Mouse (Mus musculus): ENCODE results near the gene Klc1. TPM values are rescaled to one million over a fixed set of nuclear protein-coding genes. Genes with fewer than 3 reads are reported as not detected.
A peak's percentile ranks its signal among the peaks of the same experiment; 100 is the strongest.
"Not testable (repeated sequence)": the region's sequence is repeated elsewhere in the genome, so short reads cannot be mapped to it uniquely, and the experiment has no call there.

The Klc1 gene
- 252 TPM for polyA plus RNA-seq (2012; fragmentation: generic; extraction: Trizol)

DNA sequence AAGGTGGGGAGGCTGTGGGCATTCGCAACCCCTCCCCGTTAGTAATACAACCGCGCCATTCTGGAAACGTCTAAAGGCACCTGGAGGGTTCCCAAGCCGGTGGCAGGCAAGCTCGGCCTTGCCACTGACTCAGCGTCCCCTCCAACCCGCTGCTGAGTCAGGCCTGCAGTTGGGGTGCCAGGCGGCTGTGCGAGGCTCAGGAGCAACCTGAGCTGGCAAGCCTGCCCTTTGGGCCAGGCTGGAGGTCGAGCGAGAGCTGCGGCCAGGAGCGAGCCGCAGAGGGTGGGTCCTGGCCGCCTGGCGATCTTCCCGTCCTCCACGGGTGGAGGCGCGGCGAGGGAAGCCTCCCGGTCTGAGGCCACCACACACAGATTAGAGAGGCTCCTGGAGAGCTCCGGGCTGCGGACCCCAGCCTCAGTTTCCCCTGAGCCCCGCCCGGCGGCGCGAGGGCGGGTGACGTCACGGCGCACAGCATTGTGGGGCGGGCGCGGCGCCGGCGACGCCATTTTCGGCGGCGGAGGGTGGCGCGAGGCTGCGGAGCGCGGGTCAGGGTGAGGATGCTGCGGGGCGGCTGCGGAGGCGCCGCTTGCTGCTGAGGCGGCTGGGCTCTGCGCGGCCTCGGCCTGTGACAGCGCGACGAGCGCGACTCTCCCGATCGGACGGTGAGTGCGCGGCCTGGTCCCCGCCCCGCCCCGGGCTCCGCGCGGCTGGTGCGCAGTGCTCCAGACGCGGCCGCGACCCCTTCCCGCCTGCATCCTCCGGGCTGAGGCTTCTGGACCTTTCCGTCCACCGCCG lies at the start of gene Klc1:
Gene Klc1 (plus strand): TSS at position 469 of the 795 bp plus-strand sequence.
- Histone ChIP-seq H3K27me3 (ENCODE audit: control insufficient read depth, insufficient read depth, insufficient read length) (no peaks in the 10 kb centered on the region), H3K36me3 (ENCODE audit: control insufficient read depth, insufficient read depth) (no peaks in the 10 kb centered on the region), H3K4me2 (ENCODE audit: low read depth) (peak within 1 kb of the TSS; percentile 93), H3K79me2 (ENCODE audit: control insufficient read depth, insufficient read depth) (peaks cover 45% of the 10 kb centered on the region), H3ac (ENCODE audit: control insufficient read depth, insufficient read length) (peak within 1 kb of the TSS; percentile 87), H3K4me3 (peak within 1 kb of the TSS; percentile 87)
- TF ChIP-seq POLR2AphosphoS2 (IDR thresholded peaks at IDR 0.05; ENCODE audit: insufficient read length, low read depth) (peak; percentile 96), CEBPB (IDR thresholded peaks at IDR 0.05; ENCODE audit: insufficient read depth, poor library complexity, severe bottlenecking) (no peak), MYOG (IDR thresholded peaks at IDR 0.05; ENCODE audit: control insufficient read depth in 1 of 3, insufficient read depth in 1 of 3, insufficient read length in 2 of 3, low read depth in 2 of 3) (peak in 2 of 3 experiments; percentile 6 to 66), MAX (IDR thresholded peaks at IDR 0.05; ENCODE audit: low read depth) (no peak), TCF12 (IDR thresholded peaks at IDR 0.05; ENCODE audit: insufficient read depth, poor library complexity, severe bottlenecking) (no peak), TCF3 (IDR thresholded peaks at IDR 0.05; ENCODE audit: insufficient read length, low read depth) (no peak), MYOD1 (IDR thresholded peaks at IDR 0.05; ENCODE audit: control insufficient read depth in 1 of 3, insufficient read length in 2 of 3, low read depth in 2 of 3) (peak in 1 of 3 experiments; percentile 47), REST (IDR thresholded peaks at IDR 0.05; ENCODE audit: insufficient read depth, insufficient read length) (no peak), POLR2A (IDR thresholded peaks at IDR 0.05; ENCODE audit: insufficient read length, low read depth) (peak; percentile 93), E2F4 (IDR thresholded peaks at IDR 0.05; ENCODE audit: insufficient read depth) (no peak), SRF (IDR thresholded peaks at IDR 0.05; ENCODE audit: control insufficient read depth, insufficient read length, low read depth) (no peak), USF1 (IDR thresholded peaks at IDR 0.05; ENCODE audit: low read depth) (no peak)

DNA sequence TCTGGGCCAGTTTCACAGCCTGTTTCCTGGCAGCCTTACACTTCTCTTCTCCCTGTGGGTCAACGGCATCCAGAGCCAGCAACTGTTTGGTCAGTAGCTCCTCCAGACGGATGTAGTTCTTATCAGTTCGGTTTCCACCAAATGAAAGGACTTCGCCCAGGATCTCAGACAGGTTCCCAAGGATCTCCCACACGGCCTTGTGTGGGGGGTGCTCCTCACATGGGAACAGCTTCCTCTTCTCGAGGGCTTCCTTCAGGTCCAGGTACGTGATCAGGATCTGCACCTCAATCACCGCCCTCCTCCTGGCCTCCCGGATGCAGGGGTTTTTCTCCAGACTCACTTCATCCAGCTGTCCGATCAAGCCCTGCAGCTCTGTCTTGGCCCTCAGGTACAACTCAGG lies 48.6 kb upstream of the Klc1 start:
- TF ChIP-seq USF1 (IDR thresholded peaks at IDR 0.05; ENCODE audit: low read depth) (no peak), REST (IDR thresholded peaks at IDR 0.05; ENCODE audit: insufficient read depth, insufficient read length) (no peak), POLR2A (IDR thresholded peaks at IDR 0.05; ENCODE audit: insufficient read length, low read depth) (no peak), SRF (IDR thresholded peaks at IDR 0.05; ENCODE audit: control insufficient read depth, insufficient read length, low read depth) (no peak)
- Histone ChIP-seq H3K4me3 (no peak overlapping the region), H3K27me3 (ENCODE audit: control insufficient read depth, insufficient read depth, insufficient read length) (no peaks in the 10 kb centered on the region), H3ac (ENCODE audit: control insufficient read depth, insufficient read length) (no peak overlapping the region), H3K36me3 (ENCODE audit: control insufficient read depth, insufficient read depth) (peaks cover 18% of the 10 kb centered on the region), H3K4me2 (ENCODE audit: low read depth) (no peak overlapping the region), H3K79me2 (ENCODE audit: control insufficient read depth, insufficient read depth) (peaks cover 37% of the 10 kb centered on the region)

DNA sequence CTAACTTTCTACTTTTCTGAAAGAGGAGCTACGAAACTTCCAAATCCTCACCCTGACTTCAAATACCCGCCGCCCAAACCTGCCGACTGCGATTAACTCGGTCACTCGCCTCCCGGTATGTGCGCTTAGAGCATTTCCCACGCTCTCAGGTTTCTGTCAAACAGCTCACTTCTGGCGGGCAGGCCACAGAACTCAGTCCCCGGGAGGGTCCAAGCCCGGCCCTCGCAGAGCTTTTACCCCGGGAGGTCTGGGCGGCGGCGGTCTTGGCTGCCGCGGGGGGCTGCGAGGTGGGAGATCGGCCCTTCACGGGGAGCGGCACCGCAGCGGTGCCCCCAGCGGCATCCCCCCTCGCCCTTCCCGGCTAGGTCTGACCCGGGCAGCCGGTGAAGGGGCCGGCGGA lies 46.2 kb upstream of the Klc1 start:
- Histone ChIP-seq H3K27me3 (ENCODE audit: control insufficient read depth, insufficient read depth, insufficient read length) (no peaks in the 10 kb centered on the region), H3ac (ENCODE audit: control insufficient read depth, insufficient read length) (peak overlapping the region; percentile 86), H3K4me3 (peak overlapping the region; percentile 45), H3K79me2 (ENCODE audit: control insufficient read depth, insufficient read depth) (peaks cover 48% of the 10 kb centered on the region), H3K36me3 (ENCODE audit: control insufficient read depth, insufficient read depth) (peaks cover 18% of the 10 kb centered on the region), H3K4me2 (ENCODE audit: low read depth) (peak overlapping the region; percentile 69)
- no peak for TF ChIP-seq REST (IDR thresholded peaks at IDR 0.05; ENCODE audit: insufficient read depth, insufficient read length)
- TF ChIP-seq E2F4 (IDR thresholded peaks at IDR 0.05; ENCODE audit: insufficient read depth): no peak
- TF ChIP-seq CEBPB (IDR thresholded peaks at IDR 0.05; ENCODE audit: insufficient read depth, poor library complexity, severe bottlenecking): no peak
- TF ChIP-seq MAX (IDR thresholded peaks at IDR 0.05; ENCODE audit: low read depth): no peak

DNA sequence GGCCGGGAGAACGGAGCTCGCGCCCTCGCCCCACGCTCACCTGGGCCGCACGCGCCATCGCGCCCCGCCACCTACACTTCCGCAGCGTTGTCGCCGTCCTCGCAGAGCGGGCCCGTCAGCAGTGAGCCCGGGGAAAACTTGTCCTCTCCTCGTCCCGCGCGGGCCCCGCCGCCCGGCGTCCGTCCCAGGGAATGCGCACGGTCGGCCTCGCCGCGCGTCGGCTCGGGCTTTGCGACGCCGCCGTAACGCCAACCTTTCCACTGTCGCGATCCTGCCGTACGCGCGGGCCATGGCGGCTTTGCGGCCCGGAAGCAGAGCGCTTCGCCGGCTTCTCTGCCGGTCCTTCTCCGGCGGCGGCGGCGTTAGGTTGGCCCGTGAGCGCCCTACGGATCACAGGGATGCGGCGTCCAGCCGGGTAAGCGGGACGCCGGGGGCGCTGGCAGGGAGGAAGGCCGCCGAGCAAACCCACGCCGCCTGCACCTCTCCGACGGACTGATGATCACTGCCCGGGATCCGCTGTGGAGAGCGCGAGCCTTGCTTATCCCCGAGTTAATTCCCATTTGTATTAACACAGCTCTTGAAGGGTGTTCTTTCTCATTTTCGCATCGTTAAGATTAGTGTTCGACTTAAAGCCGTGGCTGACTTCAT lies 45.5 kb upstream of the Klc1 start, which contains the start of the genes Bag5 and Apopt1:
Gene Bag5 (minus strand): TSS at position 254 of the 648 bp plus-strand sequence.
Gene Apopt1 (plus strand): TSS at position 258 of the 648 bp plus-strand sequence.
- Histone ChIP-seq H3K27me3 (ENCODE audit: control insufficient read depth, insufficient read depth, insufficient read length) (no peaks in the 10 kb centered on the region), H3ac (ENCODE audit: control insufficient read depth, insufficient read length) (peak within 1 kb of the TSS; percentile 86), H3K4me2 (ENCODE audit: low read depth) (peak within 1 kb of the TSS; percentile 69), H3K4me3 (peak within 1 kb of the TSS; percentile 45), H3K36me3 (ENCODE audit: control insufficient read depth, insufficient read depth) (peaks cover 18% of the 10 kb centered on the region), H3K79me2 (ENCODE audit: control insufficient read depth, insufficient read depth) (peaks cover 48% of the 10 kb centered on the region)
- peak in 2 of 3 experiments; percentile 25 to 27 for TF ChIP-seq MYOG (IDR thresholded peaks at IDR 0.05; ENCODE audit: control insufficient read depth in 1 of 3, insufficient read depth in 1 of 3, insufficient read length in 2 of 3, low read depth in 2 of 3)
- peak; percentile 89 for TF ChIP-seq POLR2A (IDR thresholded peaks at IDR 0.05; ENCODE audit: insufficient read length, low read depth)
- no peak for TF ChIP-seq REST (IDR thresholded peaks at IDR 0.05; ENCODE audit: insufficient read depth, insufficient read length)
- TF ChIP-seq MYOD1 (IDR thresholded peaks at IDR 0.05; ENCODE audit: control insufficient read depth in 1 of 3, insufficient read length in 2 of 3, low read depth in 2 of 3): peak in 1 of 3 experiments; percentile 34
- TF ChIP-seq POLR2AphosphoS2 (IDR thresholded peaks at IDR 0.05; ENCODE audit: insufficient read length, low read depth): peak; percentile 82
- no peak for TF ChIP-seq E2F4 (IDR thresholded peaks at IDR 0.05; ENCODE audit: insufficient read depth)
- no peak for TF ChIP-seq MAX (IDR thresholded peaks at IDR 0.05; ENCODE audit: low read depth)
- no peak for TF ChIP-seq CEBPB (IDR thresholded peaks at IDR 0.05; ENCODE audit: insufficient read depth, poor library complexity, severe bottlenecking)
- TF ChIP-seq TCF12 (IDR thresholded peaks at IDR 0.05; ENCODE audit: insufficient read depth, poor library complexity, severe bottlenecking): no peak
- no peak for TF ChIP-seq SRF (IDR thresholded peaks at IDR 0.05; ENCODE audit: control insufficient read depth, insufficient read length, low read depth)
- no peak for TF ChIP-seq USF1 (IDR thresholded peaks at IDR 0.05; ENCODE audit: low read depth)
- TF ChIP-seq TCF3 (IDR thresholded peaks at IDR 0.05; ENCODE audit: insufficient read length, low read depth): no peak

DNA sequence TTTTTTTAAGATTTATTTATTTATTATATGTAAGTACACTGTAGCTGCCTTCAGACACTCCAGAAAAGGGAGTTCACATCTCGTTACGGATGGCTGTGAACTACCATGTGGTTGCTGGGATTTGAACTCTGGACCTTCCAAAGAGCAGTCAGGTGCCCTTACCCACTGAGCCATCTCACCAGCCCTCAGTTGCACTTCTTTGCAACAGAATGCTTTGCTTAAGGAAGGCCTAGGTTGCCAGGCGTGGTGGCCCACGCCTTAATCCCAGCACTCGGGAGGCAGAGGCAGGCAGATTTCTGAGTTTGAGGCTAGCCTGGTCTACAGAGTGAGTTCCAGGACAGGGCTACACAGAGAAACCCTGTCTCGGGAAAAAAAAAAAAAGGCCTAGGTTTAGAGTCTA lies 44.8 kb upstream of the Klc1 start:
- H3K79me2 ChIP-seq (ENCODE audit: control insufficient read depth, insufficient read depth): peaks cover 48% of the 10 kb centered on the region
- H3K4me2 ChIP-seq (ENCODE audit: low read depth): peak overlapping the region; percentile 48
- H3K4me3 ChIP-seq: peak overlapping the region; percentile 45
- H3ac ChIP-seq (ENCODE audit: control insufficient read depth, insufficient read length): peak overlapping the region; percentile 86
- peaks cover 18% of the 10 kb centered on the region for H3K36me3 ChIP-seq (ENCODE audit: control insufficient read depth, insufficient read depth)
- H3K27me3 ChIP-seq (ENCODE audit: control insufficient read depth, insufficient read depth, insufficient read length): not testable (repeated sequence)

Data from myocyte (in vitro differentiated cells).